Mouse (Mus musculus): ENCODE data around the gene Rbfox3.

Gene Rbfox3

GRCm38 (mm10) chr11:118767411-118767810 is 144.0 kb downstream of the Rbfox3 start:
- DNase-seq (ENCODE audit: low spot score in 2 of 2) = no peak

GRCm38 (mm10) chr11:118760296-118760988 is 151.0 kb downstream of the Rbfox3 start:
- no peak for DNase-seq (ENCODE audit: low spot score in 2 of 2)

GRCm38 (mm10) chr11:118759228-118759627 is 152.2 kb downstream of the Rbfox3 start:
- no peak for DNase-seq (ENCODE audit: low spot score in 2 of 2)

GRCm38 (mm10) chr11:118758277-118758990 is 153.0 kb downstream of the Rbfox3 start:
- no peak for DNase-seq (ENCODE audit: low spot score in 2 of 2)

GRCm38 (mm10) chr11:118757488-118757887 is 153.9 kb downstream of the Rbfox3 start:
- DNase-seq (ENCODE audit: low spot score in 2 of 2) = no peak

- DNase-seq (ENCODE audit: low spot score in 2 of 2) = no peak
Observed at GRCm38 (mm10) chr11:118755003-118755402, 156.4 kb downstream of the Rbfox3 start.

GRCm38 (mm10) chr11:118754535-118754934 is 156.9 kb downstream of the Rbfox3 start:
- DNase-seq (ENCODE audit: low spot score in 2 of 2) = no peak

- DNase-seq (ENCODE audit: low spot score in 2 of 2) = no peak
Observed at GRCm38 (mm10) chr11:118751879-118752616, 159.3 kb downstream of the Rbfox3 start.

GRCm38 (mm10) chr11:118750745-118751330 is 160.6 kb downstream of the Rbfox3 start:
- no peak for DNase-seq (ENCODE audit: low spot score in 2 of 2)

GRCm38 (mm10) chr11:118749541-118749940 is 161.9 kb downstream of the Rbfox3 start:
- DNase-seq (ENCODE audit: low spot score in 2 of 2) = no peak

GRCm38 (mm10) chr11:118748622-118749021 is 162.8 kb downstream of the Rbfox3 start:
- no peak for DNase-seq (ENCODE audit: low spot score in 2 of 2)

GRCm38 (mm10) chr11:118745279-118745678 is 166.1 kb downstream of the Rbfox3 start:
- DNase-seq (ENCODE audit: low spot score in 2 of 2) = no peak

GRCm38 (mm10) chr11:118744782-118745181 is 166.6 kb downstream of the Rbfox3 start:
- no peak for DNase-seq (ENCODE audit: low spot score in 2 of 2)

- no peak for DNase-seq (ENCODE audit: low spot score in 2 of 2)
Observed at GRCm38 (mm10) chr11:118742762-118743161, 168.6 kb downstream of the Rbfox3 start.

GRCm38 (mm10) chr11:118741262-118741661 is 170.1 kb downstream of the Rbfox3 start:
- DNase-seq (ENCODE audit: low spot score in 2 of 2) = no peak

- peak; percentile 4 to 14 for DNase-seq (ENCODE audit: low spot score in 2 of 2)
Observed at GRCm38 (mm10) chr11:118740001-118740400, 171.4 kb downstream of the Rbfox3 start.

GRCm38 (mm10) chr11:118738855-118739832 is 172.3 kb downstream of the Rbfox3 start:
- peak; percentile 9 to 20 for DNase-seq (ENCODE audit: low spot score in 2 of 2)

GRCm38 (mm10) chr11:118738323-118738722 is 173.1 kb downstream of the Rbfox3 start:
- no peak for DNase-seq (ENCODE audit: low spot score in 2 of 2)

GRCm38 (mm10) chr11:118737821-118738220 is 173.6 kb downstream of the Rbfox3 start:
- no peak for DNase-seq (ENCODE audit: low spot score in 2 of 2)

- DNase-seq (ENCODE audit: low spot score in 2 of 2) = no peak
Observed at GRCm38 (mm10) chr11:118736993-118737392, 174.4 kb downstream of the Rbfox3 start.

GRCm38 (mm10) chr11:118731655-118732054 is 179.7 kb downstream of the Rbfox3 start:
- no peak for DNase-seq (ENCODE audit: low spot score in 2 of 2)
